Mouse (Mus musculus) cerebellum, adult 2 months (tissue): ENCODE data around the gene Fbxo44. TPM values are rescaled to one million over a fixed set of nuclear protein-coding genes. Genes with fewer than 3 reads are reported as not detected.
A peak's percentile ranks its signal among the peaks of the same experiment; 100 is the strongest.

Experiments
- DNase-seq, 2 experiments: peaks; one replicate each; pipeline ENCODE4 v3.0.0; 2021
- H3K27ac ChIP-seq: fragments of 200-500 bp; 2 replicates; pipeline ENCODE4 v1.5.1; 2012; ENCODE audit warnings: low read length, control low read depth, inconsistent platforms; ENCODE audit not compliant: insufficient read depth
- H3K27me3 ChIP-seq: fragments of 200-500 bp; 2 replicates; pipeline ENCODE4 v1.6.1; 2012; ENCODE audit warnings: inconsistent platforms, mild to moderate bottlenecking, low read length, moderate library complexity; ENCODE audit not compliant: control insufficient read depth, insufficient read depth
- H3K4me1 ChIP-seq: fragments of 200-500 bp; 2 replicates; pipeline ENCODE4 v1.6.1; 2011; ENCODE audit warnings: low read length; ENCODE audit not compliant: control insufficient read depth, insufficient read depth
- H3K4me3 ChIP-seq: fragments of 200-500 bp; replicated peaks from 2 replicates; pipeline ENCODE3; 2011; ENCODE audit warnings: mild to moderate bottlenecking, low read depth, low read length, control low read depth; ENCODE audit not compliant: insufficient read depth
- CTCF ChIP-seq: fragments of 200-500 bp; IDR thresholded peaks from 2 replicates; pipeline ENCODE4 v1.5.1; 2011; ENCODE audit warnings: low read depth, mild to moderate bottlenecking, control low read depth, low read length, moderate library complexity, borderline replicate concordance; ENCODE audit not compliant: insufficient read depth
- POLR2A ChIP-seq: fragments of 200-500 bp; IDR thresholded peaks from 2 replicates; pipeline ENCODE4 v1.6.1; 2011; ENCODE audit warnings: low read length, control low read depth, borderline replicate concordance; ENCODE audit not compliant: insufficient read depth
- WGBS: fragments of 180-500 bp; shearing (Covaris S2); methylation state at CpG from one replicate; pipeline ENCODE4 v1.1.7; 2018; 5-methylcytosine and 5-hydroxymethylcytosine counted together
- polyA plus RNA-seq: library from polyadenylated mRNA; depleted of rRNA; stranded (reverse); fragments of >200 nt; gene quantifications from 2 replicates; pipeline ENCODE4 v1.2.3, GENCODE M21; 2012

Gene Fbxo44
- polyA plus RNA-seq, 1 experiment = 240 TPM

DNA sequence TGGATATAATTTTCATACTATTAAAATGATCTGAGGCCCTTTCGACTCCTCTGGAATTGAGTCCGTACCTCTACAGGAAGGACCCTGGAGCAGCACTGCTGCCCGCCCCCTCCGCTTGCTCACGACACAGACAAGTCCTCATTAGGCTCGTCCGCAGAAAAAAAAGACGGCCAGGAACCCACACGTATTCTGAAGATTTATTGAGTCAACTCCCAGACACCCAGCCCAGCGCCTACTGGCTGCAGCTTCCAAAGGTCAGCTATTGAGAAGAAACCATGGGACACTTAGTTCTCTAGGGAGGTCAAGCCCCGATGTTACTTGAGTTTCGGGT is 20.6 kb downstream of the Fbxo44 start:
- WGBS = 1% methylated on average over 12 of the region's 12 CpGs
- no peak for DNase-seq
- Histone ChIP-seq H3K4me1 (no peaks in the 10 kb centered on the region), H3K27me3 (no peaks in the 10 kb centered on the region), H3K4me3 (peak overlapping the region; percentile 79), H3K27ac (no peak overlapping the region; the same call in 1 of the 2 replicates)
- no peak for TF ChIP-seq POLR2A
- TF ChIP-seq CTCF = no peak

DNA sequence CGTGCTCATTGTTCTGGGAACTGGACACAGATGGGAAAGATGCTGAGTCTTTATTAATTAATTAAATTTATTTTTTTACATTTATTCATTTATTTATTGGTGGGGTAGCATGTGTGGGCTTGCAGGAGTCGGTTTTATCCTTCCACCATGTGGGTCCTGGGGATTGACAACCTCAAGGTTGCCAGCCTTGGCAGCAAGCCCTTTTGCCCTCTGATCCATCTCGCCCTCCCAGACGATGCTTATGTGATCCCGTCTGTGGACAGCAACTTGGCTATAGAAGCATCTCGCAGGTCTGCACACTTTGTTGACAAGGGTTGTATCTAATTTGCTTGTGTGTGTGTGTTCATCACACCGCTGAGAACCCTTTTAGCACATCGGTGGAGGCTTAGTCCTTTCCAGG is 22.8 kb downstream of the Fbxo44 start:
- Histone ChIP-seq H3K4me1 (no peaks in the 10 kb centered on the region), H3K27me3 (no peaks in the 10 kb centered on the region), H3K27ac (no peak overlapping the region), H3K4me3 (no peak overlapping the region)
- 36% methylated on average over 8 of the region's 8 CpGs for WGBS
- no peak for DNase-seq
- TF ChIP-seq POLR2A = no peak
- TF ChIP-seq CTCF = no peak

DNA sequence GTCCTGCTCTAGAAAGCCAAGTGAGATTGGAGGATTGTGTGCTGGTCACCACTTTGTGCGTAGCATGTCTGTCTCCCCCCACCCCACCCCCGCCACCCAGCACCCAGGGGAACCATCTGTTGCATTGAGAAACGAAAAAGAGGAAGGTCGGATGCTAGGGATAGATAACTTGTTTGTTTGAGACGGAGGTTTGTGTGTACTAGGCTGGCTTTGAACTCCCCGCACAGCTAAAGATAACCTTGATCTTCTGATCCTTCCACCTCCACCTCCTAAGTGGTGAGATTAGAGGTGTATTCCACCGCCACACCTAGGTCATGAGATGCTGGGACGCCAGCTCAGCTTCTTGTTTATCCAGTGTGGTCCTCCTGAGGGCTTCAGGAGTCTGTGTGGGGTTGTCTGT is 25.3 kb downstream of the Fbxo44 start:
- Histone ChIP-seq H3K4me3 (no peak overlapping the region), H3K4me1 (no peaks in the 10 kb centered on the region; the same call in 1 of the 2 replicates), H3K27me3 (no peaks in the 10 kb centered on the region), H3K27ac (no peak overlapping the region)
- 73% methylated on average over 8 of the region's 8 CpGs for WGBS
- no peak for DNase-seq
- TF ChIP-seq POLR2A = no peak

DNA sequence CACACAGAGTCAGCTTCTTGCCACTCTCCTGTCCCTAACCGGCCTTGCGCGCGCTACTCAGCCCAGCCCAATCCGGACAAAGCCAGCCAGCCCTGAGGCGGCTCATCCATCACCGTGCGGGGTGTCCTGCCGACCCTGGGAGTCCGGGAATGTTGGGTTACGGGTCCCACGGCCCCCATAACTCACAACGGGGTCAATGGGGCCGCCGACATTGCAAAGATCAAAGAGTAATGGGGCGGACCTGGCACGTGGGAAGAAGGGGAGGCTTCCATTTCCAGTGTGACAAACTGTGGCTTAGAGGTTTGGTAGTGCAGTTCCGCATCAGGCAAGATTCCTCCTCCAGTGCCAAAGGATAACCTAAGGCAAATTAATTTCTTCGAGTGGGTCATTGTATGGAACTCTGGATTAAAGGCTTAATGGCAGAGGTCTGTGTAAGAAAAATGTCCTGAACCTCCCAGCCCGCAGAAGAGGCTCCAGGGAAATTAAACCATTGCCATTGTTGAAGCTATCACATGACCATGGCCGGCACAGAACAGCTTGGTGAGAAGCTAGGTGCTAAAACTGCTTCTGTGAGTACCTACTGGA is 28.7 kb downstream of the Fbxo44 start:
- H3K4me3 ChIP-seq = no peak overlapping the region
- H3K27ac ChIP-seq = no peak overlapping the region
- 7% methylated on average over 21 of the region's 21 CpGs for WGBS
- no peak for DNase-seq
- TF ChIP-seq CTCF (no peak), POLR2A (no peak)
- no peaks in the 10 kb centered on the region; the same call in 1 of the 2 replicates for H3K4me1 ChIP-seq
- no peaks in the 10 kb centered on the region for H3K27me3 ChIP-seq

DNA sequence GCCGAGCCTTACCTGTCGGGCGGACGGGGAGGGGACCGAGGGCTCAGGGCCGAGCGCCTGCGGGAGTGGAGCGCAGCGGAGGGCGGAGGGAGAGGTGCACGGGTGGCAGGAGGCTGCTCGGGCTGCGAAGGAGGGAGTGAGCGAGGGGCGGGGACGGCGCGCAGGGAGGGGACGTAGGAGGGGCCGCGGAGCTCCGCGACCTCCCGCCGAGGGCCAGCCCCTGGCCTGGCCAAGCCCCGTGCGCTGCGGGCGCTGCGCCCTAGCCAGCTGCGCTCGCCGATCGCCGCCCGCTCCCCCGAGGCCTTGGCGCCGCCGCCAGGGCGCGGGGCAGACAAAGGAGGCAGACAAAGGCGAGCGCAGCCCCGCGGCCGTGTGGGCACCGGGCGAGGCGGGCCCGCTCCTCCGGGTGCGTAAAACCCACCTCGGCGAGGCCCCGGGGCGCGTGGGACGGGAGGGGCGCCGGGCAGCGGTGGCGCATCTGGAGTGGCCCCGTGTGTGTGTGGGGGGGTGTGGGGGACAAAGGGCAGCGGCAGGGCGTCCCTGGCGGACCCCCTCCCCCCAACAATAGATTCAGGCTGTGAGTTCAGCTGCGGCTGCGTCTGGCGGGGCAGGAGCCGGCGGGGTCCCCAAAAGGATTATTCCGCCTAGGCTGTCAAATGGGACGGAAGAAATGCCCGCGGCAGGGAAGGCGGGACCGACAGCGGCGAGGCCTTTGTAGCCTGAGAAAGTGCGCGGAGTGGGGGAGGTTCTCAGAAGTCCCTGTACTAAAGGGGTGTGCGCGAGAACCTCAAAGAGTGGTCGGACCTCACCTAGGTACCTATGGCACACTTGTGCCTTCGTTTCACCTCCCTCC is 29.5 kb downstream of the Fbxo44 start, which contains the start of gene Draxin:
TSS of gene Draxin (minus strand) at position 138 of the 853 bp plus-strand sequence.
- under 1% methylated on average over 62 of the region's 87 CpGs for WGBS
- Histone ChIP-seq H3K27me3 (no peaks in the 10 kb centered on the region), H3K4me1 (no peaks in the 10 kb centered on the region; the same call in 1 of the 2 replicates), H3K4me3 (peak within 1 kb of the TSS; percentile 29), H3K27ac (no peak within 1 kb of the TSS)
- TF ChIP-seq POLR2A (no peak), CTCF (no peak)
- peak in 1 of 2 experiments; percentile 29 for DNase-seq

DNA sequence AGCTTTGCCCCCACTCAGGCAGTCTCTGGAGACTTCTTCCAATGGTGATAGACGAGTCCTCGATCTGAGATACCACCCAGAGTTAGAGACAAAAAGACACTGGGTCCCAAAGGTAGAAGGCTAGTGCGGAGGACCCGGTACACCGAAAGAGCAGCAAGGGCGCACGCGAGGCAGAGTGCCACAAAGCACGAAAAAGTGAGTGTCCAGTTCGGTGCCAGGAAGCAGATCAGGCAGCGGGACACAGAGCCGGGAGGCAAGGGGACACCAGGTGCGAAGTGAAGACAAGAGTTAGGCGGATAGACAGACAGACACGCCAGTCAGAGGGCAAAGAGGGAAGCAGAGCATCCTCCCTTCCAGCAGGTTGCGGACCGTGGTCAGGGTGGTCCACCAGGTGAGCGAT is 30.1 kb downstream of the Fbxo44 start, which contains the start of gene Mad2l2:
TSS of gene Mad2l2 (plus strand) at position 252 of the 400 bp plus-strand sequence.
- H3K27me3 ChIP-seq = no peaks in the 10 kb centered on the region
- WGBS = 9% methylated on average over 18 of the region's 18 CpGs
- no peak for TF ChIP-seq CTCF
- TF ChIP-seq POLR2A = no peak
- no peak within 1 kb of the TSS for H3K27ac ChIP-seq
- peak within 1 kb of the TSS; percentile 29 for H3K4me3 ChIP-seq
- DNase-seq = no peak
- no peaks in the 10 kb centered on the region; the same call in 1 of the 2 replicates for H3K4me1 ChIP-seq

GRCm38 (mm10) chr4:148128672-148129071 is 31.6 kb downstream of the Fbxo44 start:
- no peak for DNase-seq
- no peak overlapping the region for H3K4me3 ChIP-seq
- WGBS = 71% methylated on average over 2 of the region's 2 CpGs
- no peaks in the 10 kb centered on the region for H3K27me3 ChIP-seq
- TF ChIP-seq CTCF (no peak), POLR2A (no peak)
- no peaks in the 10 kb centered on the region; the same call in 1 of the 2 replicates for H3K4me1 ChIP-seq
- no peak overlapping the region for H3K27ac ChIP-seq

GRCm38 (mm10) chr4:148128241-148128640 is 32.0 kb downstream of the Fbxo44 start:
- Histone ChIP-seq H3K27ac (no peak overlapping the region), H3K4me1 (no peaks in the 10 kb centered on the region; the same call in 1 of the 2 replicates)
- WGBS = 41% methylated on average over 1 of the region's 1 CpGs

More at GRCm38 (mm10) chr4:148128241-148128640, 32.0 kb downstream of the Fbxo44 start:
- no peak for DNase-seq
- no peaks in the 10 kb centered on the region for H3K27me3 ChIP-seq
- no peak for TF ChIP-seq CTCF
- no peak for TF ChIP-seq POLR2A
- H3K4me3 ChIP-seq = no peak overlapping the region
